Mouse (Mus musculus): ENCODE measurements around the gene Creg2. TPM values are rescaled to one million over a fixed set of nuclear protein-coding genes. Genes with fewer than 3 reads are reported as not detected.
A peak's percentile ranks its signal among the peaks of the same experiment; 100 is the strongest.
"Not testable (repeated sequence)": the region's sequence is repeated elsewhere in the genome, so short reads cannot be mapped to it uniquely, and the experiment has no call there.

Creg2 gene
- polyA plus RNA-seq, 1 experiment from 2014 or later = 0.29 TPM

DNA sequence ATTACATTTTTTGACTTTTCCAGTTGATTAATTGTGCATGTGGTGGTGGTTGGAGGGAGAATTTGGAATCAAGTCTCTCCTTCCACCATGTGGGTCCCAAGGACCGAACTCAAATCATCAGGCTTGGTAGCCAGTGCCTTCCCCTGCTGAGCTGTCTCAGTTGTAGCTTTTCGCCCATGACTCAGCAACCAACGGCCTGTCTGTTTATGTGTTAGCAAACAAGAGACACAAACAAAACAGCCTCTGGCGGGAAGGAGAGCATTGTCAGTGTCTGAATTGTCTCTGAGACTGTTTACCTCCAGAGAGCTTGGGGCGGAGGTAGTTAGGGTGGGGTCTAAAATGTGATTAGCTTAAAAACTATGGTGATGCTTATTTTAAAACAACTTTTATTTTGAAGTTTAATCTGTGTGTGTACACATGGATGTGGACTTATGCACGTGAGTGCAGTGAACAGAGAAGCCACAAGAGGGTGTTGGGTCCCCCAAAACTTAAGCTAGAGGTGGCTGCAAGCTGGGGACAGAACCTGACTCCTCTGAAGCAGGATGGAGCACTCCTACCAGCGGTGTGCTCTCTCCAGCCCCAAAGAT lies 12.9 kb upstream of the Creg2 start:
- 87% methylated on average over 7 of the region's 7 CpGs for WGBS
- ATAC-seq (ENCODE audit: low read depth) (no peak), DNase-seq (ENCODE audit: low spot score) (no peak)
- Histone ChIP-seq H3K4me3 (ENCODE audit: low read depth, low read length) (no peak overlapping the region), H3K4me1 (ENCODE audit: control insufficient read depth, insufficient read depth, low read length) (no peaks in the 10 kb centered on the region), H3K36me3 (ENCODE audit: control insufficient read depth, insufficient read depth, low read length) (no peaks in the 10 kb centered on the region), H3K27me3 (replicated peaks; ENCODE audit: control insufficient read depth, insufficient read depth, low read length) (no peaks in the 10 kb centered on the region), H3K9me3 (ENCODE audit: control insufficient read depth, low read length) (no peaks in the 10 kb centered on the region), H3K4me2 (ENCODE audit: low read depth, low read length) (no peak overlapping the region), H3K9ac (ENCODE audit: low read depth, low read length) (no peak overlapping the region), H3K27ac (replicated peaks; ENCODE audit: low read depth, low read length) (no peak overlapping the region)

DNA sequence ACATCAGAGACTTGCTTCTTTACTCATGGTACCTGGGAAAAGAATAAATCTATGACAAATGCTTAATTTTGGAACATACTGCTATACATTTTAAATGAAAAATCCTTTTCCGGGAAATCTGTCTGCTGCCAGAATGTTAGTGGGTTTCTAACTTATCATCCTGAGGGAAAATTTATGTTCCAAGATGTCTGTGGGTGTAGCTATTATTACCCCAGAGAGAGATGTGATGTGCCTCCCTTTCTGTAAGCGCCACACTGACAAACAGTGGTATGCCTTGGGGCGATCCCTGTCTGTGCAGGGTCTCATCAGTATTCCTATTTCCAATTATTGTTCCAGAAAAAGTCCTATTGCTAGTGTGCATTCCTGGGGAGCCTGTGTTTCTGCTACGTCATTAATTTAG lies 11.8 kb upstream of the Creg2 start:
- H3K9ac ChIP-seq (ENCODE audit: low read depth, low read length) = no peak overlapping the region
- no peak overlapping the region for H3K4me3 ChIP-seq (ENCODE audit: low read depth, low read length)
- no peaks in the 10 kb centered on the region for H3K4me1 ChIP-seq (ENCODE audit: control insufficient read depth, insufficient read depth, low read length)
- WGBS = 79% methylated on average over 4 of the region's 4 CpGs
- DNase-seq (ENCODE audit: low spot score) (no peak), ATAC-seq (ENCODE audit: low read depth) (no peak)
- no peaks in the 10 kb centered on the region for H3K27me3 ChIP-seq (replicated peaks; ENCODE audit: control insufficient read depth, insufficient read depth, low read length)
- peaks cover 4% of the 10 kb centered on the region; the same call in 1 of the 2 replicates for H3K9me3 ChIP-seq (ENCODE audit: control insufficient read depth, low read length)
- no peak overlapping the region for H3K27ac ChIP-seq (replicated peaks; ENCODE audit: low read depth, low read length)
- H3K36me3 ChIP-seq (ENCODE audit: control insufficient read depth, insufficient read depth, low read length) = no peaks in the 10 kb centered on the region
- H3K4me2 ChIP-seq (ENCODE audit: low read depth, low read length) = no peak overlapping the region

DNA sequence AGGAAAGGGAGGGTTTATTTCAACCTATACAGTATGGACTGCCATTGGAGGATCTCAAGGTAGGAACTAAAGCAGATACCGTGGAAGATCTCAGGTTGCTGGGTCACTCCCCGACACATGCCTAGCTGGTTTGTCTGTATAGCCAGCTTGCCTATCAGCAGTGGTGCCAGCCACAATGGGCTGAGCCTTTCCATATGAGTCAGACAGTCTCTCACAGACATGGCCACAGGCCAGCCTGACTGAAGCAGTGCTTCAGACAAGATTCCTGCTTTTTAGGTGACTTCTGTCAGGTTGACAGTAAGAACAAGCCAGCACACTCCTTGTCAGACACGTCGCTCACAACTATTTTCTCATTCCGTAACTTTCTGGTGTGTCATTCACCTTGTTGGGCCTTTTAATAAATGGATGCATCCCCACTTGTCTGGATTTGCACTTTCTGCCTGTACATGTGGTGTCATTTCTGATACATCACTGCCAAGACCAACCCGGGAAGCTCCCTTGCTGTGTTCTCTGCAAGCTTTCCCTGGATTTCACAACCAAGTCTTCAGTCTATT lies 5.8 kb upstream of the Creg2 start:
- ATAC-seq (ENCODE audit: low read depth) (no peak), DNase-seq (ENCODE audit: low spot score) (peak; percentile 41)
- Histone ChIP-seq H3K36me3 (ENCODE audit: control insufficient read depth, insufficient read depth, low read length) (no peaks in the 10 kb centered on the region), H3K9ac (ENCODE audit: low read depth, low read length) (no peak overlapping the region), H3K27ac (replicated peaks; ENCODE audit: low read depth, low read length) (no peak overlapping the region), H3K4me3 (ENCODE audit: low read depth, low read length) (no peak overlapping the region), H3K27me3 (replicated peaks; ENCODE audit: control insufficient read depth, insufficient read depth, low read length) (peaks cover 2% of the 10 kb centered on the region), H3K9me3 (ENCODE audit: control insufficient read depth, low read length) (peaks cover 4% of the 10 kb centered on the region; the same call in 1 of the 2 replicates), H3K4me2 (ENCODE audit: low read depth, low read length) (no peak overlapping the region), H3K4me1 (ENCODE audit: control insufficient read depth, insufficient read depth, low read length) (no peaks in the 10 kb centered on the region)
- WGBS = 76% methylated on average over 6 of the region's 6 CpGs

DNA sequence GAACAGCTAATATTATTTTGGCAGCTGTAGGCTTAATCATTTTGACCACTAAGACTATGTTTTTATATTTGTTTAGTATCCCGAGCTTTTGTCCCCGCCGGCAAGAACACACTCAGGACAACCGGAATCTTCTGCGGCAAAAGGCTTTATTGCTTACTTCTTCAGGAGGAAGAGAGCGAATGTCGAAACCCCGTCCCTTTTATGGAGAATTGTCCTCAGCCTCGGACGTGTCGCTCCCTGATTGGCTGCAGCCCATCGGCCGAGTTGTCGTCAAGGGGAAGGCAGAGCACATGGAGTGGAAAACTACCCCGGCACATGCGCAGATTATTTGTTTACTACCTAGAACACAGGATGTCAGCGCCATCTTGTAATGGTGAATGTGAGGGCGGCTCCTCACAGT lies 3.6 kb upstream of the Creg2 start:
- 88% methylated on average over 18 of the region's 18 CpGs for WGBS
- not testable (repeated sequence) for ATAC-seq (ENCODE audit: low read depth)

DNA sequence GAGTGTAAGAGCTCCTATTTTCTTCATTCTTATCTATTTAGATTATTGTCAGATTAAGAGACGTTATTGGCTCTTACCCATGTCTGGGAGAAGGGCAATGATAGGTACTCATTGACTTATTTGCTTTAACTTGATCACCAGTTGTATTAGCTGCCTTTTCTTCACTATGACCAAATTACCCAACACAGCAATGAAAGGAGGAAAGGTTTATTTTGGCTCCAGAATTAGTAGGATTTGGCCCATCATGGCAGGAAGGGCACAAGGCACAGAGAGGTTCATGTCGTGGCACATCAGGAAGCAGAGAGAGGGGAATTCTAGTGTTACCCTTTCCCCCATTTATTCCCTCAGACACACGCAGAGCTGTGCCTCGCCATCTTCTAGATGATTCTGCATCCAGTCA lies 1.8 kb upstream of the Creg2 start:
- H3K27me3 ChIP-seq (replicated peaks; ENCODE audit: control insufficient read depth, insufficient read depth, low read length) = peaks cover 40% of the 10 kb centered on the region
- 84% methylated on average over 4 of the region's 4 CpGs for WGBS

More for the DNA sequence above, 3.6 kb upstream of the Creg2 start:
- H3K4me3 ChIP-seq (ENCODE audit: low read depth, low read length); H3K4me1 ChIP-seq (ENCODE audit: control insufficient read depth, insufficient read depth, low read length); H3K4me2 ChIP-seq (ENCODE audit: low read depth, low read length); H3K9me3 ChIP-seq (ENCODE audit: control insufficient read depth, low read length); H3K36me3 ChIP-seq (ENCODE audit: control insufficient read depth, insufficient read depth, low read length); H3K9ac ChIP-seq (ENCODE audit: low read depth, low read length); H3K27ac ChIP-seq (replicated peaks; ENCODE audit: low read depth, low read length); DNase-seq (ENCODE audit: low spot score): not testable (repeated sequence)
- H3K27me3 ChIP-seq (replicated peaks; ENCODE audit: control insufficient read depth, insufficient read depth, low read length) = peaks cover 23% of the 10 kb centered on the region

DNA sequence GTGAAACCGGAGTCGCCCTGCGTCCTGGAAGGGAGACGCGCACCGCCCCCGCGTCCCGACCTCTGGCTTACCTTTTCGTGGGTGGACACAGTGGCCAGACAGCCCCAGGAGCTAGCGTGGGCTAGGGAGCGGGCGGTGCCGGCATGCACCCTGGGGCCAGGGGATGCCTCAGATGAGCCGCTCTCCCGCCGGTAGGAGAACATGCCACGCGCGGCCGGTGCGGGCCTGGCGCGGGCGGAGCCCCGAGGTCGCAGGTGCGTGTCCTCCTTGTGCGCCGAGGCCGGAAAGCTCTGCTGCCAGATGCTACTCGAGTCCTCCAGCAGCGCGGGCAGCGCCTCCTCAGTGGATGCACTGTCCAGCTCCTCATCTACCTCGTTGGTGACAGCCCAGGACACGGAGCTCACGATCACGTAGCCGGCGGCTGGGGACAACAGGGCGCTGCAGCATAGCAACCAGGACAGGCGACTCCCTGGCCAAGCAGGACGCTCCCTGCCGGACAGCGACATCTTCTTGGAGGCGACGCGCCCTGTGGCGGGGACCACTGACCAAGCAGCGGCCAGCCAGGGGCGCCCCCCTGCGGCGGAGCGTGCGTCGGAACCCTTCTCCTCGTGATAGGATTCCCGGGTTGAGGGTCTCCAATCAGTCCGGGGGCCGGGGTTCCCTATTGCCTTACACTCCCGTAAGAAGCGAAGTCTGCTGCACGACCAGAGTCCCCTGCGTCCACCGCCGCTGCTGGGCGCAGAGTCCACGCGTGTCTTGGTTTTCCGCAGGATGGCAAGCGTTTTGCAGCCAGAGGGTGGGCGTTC lies 636 bp downstream of the Creg2 start:
- H3K27ac ChIP-seq (replicated peaks; ENCODE audit: low read depth, low read length) = no peak overlapping the region
- H3K36me3 ChIP-seq (ENCODE audit: control insufficient read depth, insufficient read depth, low read length) = no peaks in the 10 kb centered on the region
- WGBS = 2% methylated on average over 48 of the region's 73 CpGs
- peak overlapping the region; percentile 63 for H3K9ac ChIP-seq (ENCODE audit: low read depth, low read length)
- H3K27me3 ChIP-seq (replicated peaks; ENCODE audit: control insufficient read depth, insufficient read depth, low read length) = peaks cover 40% of the 10 kb centered on the region
- H3K4me1 ChIP-seq (ENCODE audit: control insufficient read depth, insufficient read depth, low read length) = peaks cover 5% of the 10 kb centered on the region; the same call in 1 of the 2 replicates
- ATAC-seq (ENCODE audit: low read depth) = peak; percentile 75
- peak; percentile 72 for DNase-seq (ENCODE audit: low spot score)
- H3K4me2 ChIP-seq (ENCODE audit: low read depth, low read length) = peak overlapping the region; percentile 100
- H3K4me3 ChIP-seq (ENCODE audit: low read depth, low read length) = peak overlapping the region; percentile 57
- no peaks in the 10 kb centered on the region for H3K9me3 ChIP-seq (ENCODE audit: control insufficient read depth, low read length)

More for the DNA sequence above, 1.8 kb upstream of the Creg2 start:
- no peak for DNase-seq (ENCODE audit: low spot score)
- H3K9ac ChIP-seq (ENCODE audit: low read depth, low read length) = no peak overlapping the region
- peaks cover 5% of the 10 kb centered on the region; the same call in 1 of the 2 replicates for H3K4me1 ChIP-seq (ENCODE audit: control insufficient read depth, insufficient read depth, low read length)
- no peak overlapping the region for H3K27ac ChIP-seq (replicated peaks; ENCODE audit: low read depth, low read length)
- H3K36me3 ChIP-seq (ENCODE audit: control insufficient read depth, insufficient read depth, low read length) = no peaks in the 10 kb centered on the region
- H3K4me3 ChIP-seq (ENCODE audit: low read depth, low read length) = no peak overlapping the region
- H3K9me3 ChIP-seq (ENCODE audit: control insufficient read depth, low read length) = no peaks in the 10 kb centered on the region
- no peak overlapping the region for H3K4me2 ChIP-seq (ENCODE audit: low read depth, low read length)
- ATAC-seq (ENCODE audit: low read depth) = no peak

DNA sequence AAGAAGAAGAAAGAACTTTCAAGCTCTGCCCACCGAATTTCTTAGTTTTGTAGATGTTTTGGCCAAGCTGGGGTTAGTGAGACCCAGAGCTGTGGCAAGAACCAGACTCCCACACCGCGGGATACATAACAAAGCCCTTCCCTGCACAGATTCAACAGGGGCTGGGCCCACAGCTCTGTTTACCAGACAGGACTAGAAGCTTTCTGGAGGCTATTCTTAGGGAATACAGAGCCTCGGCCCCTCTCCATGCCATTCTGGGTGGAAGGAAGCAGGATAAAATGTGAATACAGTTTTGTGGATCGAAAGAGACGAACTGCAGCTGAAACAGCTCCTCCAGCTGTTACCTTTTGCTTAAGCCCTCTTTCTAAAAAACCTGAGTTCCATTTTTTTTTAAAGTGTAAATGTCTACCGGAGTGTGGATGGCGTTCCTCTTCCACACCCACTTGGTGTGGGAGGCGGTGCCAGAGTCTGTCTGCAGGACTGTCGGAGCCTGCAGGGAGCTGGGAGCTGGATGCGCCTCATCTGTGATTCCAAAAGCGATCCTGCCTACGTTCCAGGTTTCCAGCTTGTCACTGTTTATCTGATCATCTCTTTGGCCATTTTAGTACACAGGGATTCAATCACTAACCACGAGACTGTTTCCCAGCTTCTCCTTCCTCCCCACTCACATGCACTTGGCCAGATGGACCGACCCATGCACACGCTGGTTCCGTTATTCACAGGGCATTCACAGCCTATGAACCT lies 1.4 kb downstream of the Creg2 start:
- Histone ChIP-seq H3K36me3 (ENCODE audit: control insufficient read depth, insufficient read depth, low read length) (no peaks in the 10 kb centered on the region), H3K4me2 (ENCODE audit: low read depth, low read length) (peak overlapping the region; percentile 100), H3K9ac (ENCODE audit: low read depth, low read length) (peak overlapping the region; percentile 63), H3K4me3 (ENCODE audit: low read depth, low read length) (peak overlapping the region; percentile 57), H3K27ac (replicated peaks; ENCODE audit: low read depth, low read length) (no peak overlapping the region), H3K4me1 (ENCODE audit: control insufficient read depth, insufficient read depth, low read length) (peaks cover 5% of the 10 kb centered on the region; the same call in 1 of the 2 replicates), H3K9me3 (ENCODE audit: control insufficient read depth, low read length) (no peaks in the 10 kb centered on the region), H3K27me3 (replicated peaks; ENCODE audit: control insufficient read depth, insufficient read depth, low read length) (peaks cover 40% of the 10 kb centered on the region)
- DNase-seq (ENCODE audit: low spot score) = peak; percentile 24
- ATAC-seq (ENCODE audit: low read depth) = 0 out of 2 replicates have a peak, but pooled peaks have one; percentile 12
- 15% methylated on average over 17 of the region's 17 CpGs for WGBS

DNA sequence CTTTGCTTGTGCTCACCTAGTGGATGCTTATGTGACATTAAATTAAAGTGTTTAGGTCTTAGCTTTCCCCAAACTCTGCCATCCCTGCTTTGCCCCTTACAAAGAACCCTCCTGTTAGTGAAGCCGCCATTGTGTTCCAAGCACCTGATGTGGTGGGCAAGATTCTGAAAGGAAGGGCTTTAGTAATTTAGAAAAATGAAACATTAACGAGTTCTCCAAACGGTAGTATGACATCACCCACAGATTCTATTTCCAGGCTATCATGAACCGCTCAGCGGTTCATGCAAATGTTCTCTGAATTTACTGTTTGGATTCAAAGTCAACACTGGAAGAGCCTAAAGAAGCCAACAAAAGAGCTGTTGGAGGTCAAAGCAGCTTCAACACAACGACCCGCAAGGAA lies 2.7 kb downstream of the Creg2 start:
- 81% methylated on average over 7 of the region's 7 CpGs for WGBS
- Histone ChIP-seq H3K27me3 (replicated peaks; ENCODE audit: control insufficient read depth, insufficient read depth, low read length) (peaks cover 40% of the 10 kb centered on the region), H3K36me3 (ENCODE audit: control insufficient read depth, insufficient read depth, low read length) (no peaks in the 10 kb centered on the region)

More for the DNA sequence above, 2.7 kb downstream of the Creg2 start:
- ATAC-seq (ENCODE audit: low read depth) = no peak
- Histone ChIP-seq H3K4me3 (ENCODE audit: low read depth, low read length) (no peak overlapping the region), H3K27ac (replicated peaks; ENCODE audit: low read depth, low read length) (no peak overlapping the region), H3K4me1 (ENCODE audit: control insufficient read depth, insufficient read depth, low read length) (peaks cover 5% of the 10 kb centered on the region; the same call in 1 of the 2 replicates), H3K4me2 (ENCODE audit: low read depth, low read length) (no peak overlapping the region), H3K9ac (ENCODE audit: low read depth, low read length) (no peak overlapping the region), H3K9me3 (ENCODE audit: control insufficient read depth, low read length) (no peaks in the 10 kb centered on the region)
- no peak for DNase-seq (ENCODE audit: low spot score)

Measured in embryonic facial prominence, embryonic 14.5 days (tissue).